Mouse (Mus musculus): ENCODE results near the gene Celf5. TPM values are rescaled to one million over a fixed set of nuclear protein-coding genes. Genes with fewer than 3 reads are reported as not detected.

Gene Celf5
- total and polyA plus RNA-seq, 3 experiments, result 0.08 to 0.38 TPM; not detected in 1

DNA sequence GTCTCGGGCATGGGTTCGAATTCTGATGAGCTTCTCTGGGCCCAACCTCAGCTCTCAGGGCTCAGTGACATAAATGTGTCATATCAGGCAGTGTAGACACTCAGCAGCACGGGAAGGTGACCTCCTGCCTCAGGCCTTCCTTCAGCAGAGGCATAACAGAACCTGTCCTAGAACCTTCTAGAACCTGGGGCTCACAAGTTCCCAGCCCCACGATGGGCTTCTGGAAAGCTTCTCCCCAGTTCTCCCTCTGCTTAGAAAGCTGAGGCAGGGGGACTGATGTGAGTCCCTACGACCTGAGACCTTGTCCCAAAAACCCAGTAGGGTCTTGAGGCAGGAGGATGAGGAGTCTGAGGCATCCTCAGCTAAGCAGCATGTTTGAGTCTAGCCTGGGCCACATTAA, 67.4 kb downstream of the Celf5 start:
- Histone ChIP-seq H3K4me3 (ENCODE audit: control insufficient read depth in 1 of 2, insufficient read depth in 1 of 2, low read depth in 2 of 2, low read length in 2 of 2) (no peak overlapping the region), H3K27me3 (ENCODE audit: control insufficient read depth in 1 of 2, insufficient read depth in 2 of 2, low read length in 2 of 2) (no peaks in the 10 kb centered on the region), H3K27ac (ENCODE audit: control insufficient read depth, low read depth, low read length) (no peak overlapping the region), H3K9me3 (replicated peaks; ENCODE audit: insufficient read depth, low read length) (no peaks in the 10 kb centered on the region), H3K9ac (ENCODE audit: control insufficient read depth, low read depth, low read length, poor library complexity, severe bottlenecking) (no peak overlapping the region), H3K79me2 (ENCODE audit: control insufficient read depth, insufficient read depth, low read length, poor library complexity) (no peaks in the 10 kb centered on the region), H3K36me3 (ENCODE audit: control insufficient read depth in 1 of 2, insufficient read depth in 2 of 2, low read length in 2 of 2) (no peaks in the 10 kb centered on the region), H3K4me1 (ENCODE audit: control insufficient read depth in 1 of 2, insufficient read depth in 2 of 2, low read length in 2 of 2) (no peaks in the 10 kb centered on the region)
- TF ChIP-seq TBP (IDR thresholded peaks at IDR 0.05; ENCODE audit: low read depth, low read length), result no peak
- TF ChIP-seq MAZ (IDR thresholded peaks at IDR 0.05; ENCODE audit: low read depth, low read length), result no peak
- TF ChIP-seq ZMIZ1 (IDR thresholded peaks at IDR 0.05; ENCODE audit: low read depth, low read length), result no peak
- TF ChIP-seq CHD1 (IDR thresholded peaks at IDR 0.05; ENCODE audit: low read depth, low read length), result no peak
- no peak for TF ChIP-seq POLR2AphosphoS5 (IDR thresholded peaks at IDR 0.05; ENCODE audit: borderline replicate concordance, low read depth, low read length)
- TF ChIP-seq TAL1 (IDR thresholded peaks at IDR 0.05; ENCODE audit: low read length), result no peak
- TF ChIP-seq MEF2A (IDR thresholded peaks at IDR 0.05; ENCODE audit: extremely low read depth, insufficient replicate concordance, low read depth, low read length, poor library complexity, severe bottlenecking), result no peak
- no peak for TF ChIP-seq ELF1 (IDR thresholded peaks at IDR 0.05; ENCODE audit: low read depth, low read length)
- no peak for TF ChIP-seq SMC3 (IDR thresholded peaks at IDR 0.05; ENCODE audit: low read depth, low read length)
- TF ChIP-seq POLR2AphosphoS2 (IDR thresholded peaks at IDR 0.05; ENCODE audit: low read length), result no peak
- TF ChIP-seq JUND (IDR thresholded peaks at IDR 0.05; ENCODE audit: low read depth, low read length), result no peak
- TF ChIP-seq ZKSCAN1 (IDR thresholded peaks at IDR 0.05; ENCODE audit: low read depth, low read length), result no peak
- no peak for TF ChIP-seq ZC3H11A (IDR thresholded peaks at IDR 0.05; ENCODE audit: low read depth, low read length)
- no peak for TF ChIP-seq UBTF (IDR thresholded peaks at IDR 0.05; ENCODE audit: borderline replicate concordance, insufficient read depth, low read depth, low read length)
- no peak for TF ChIP-seq BHLHE40 (IDR thresholded peaks at IDR 0.05; ENCODE audit: borderline replicate concordance, low read depth, low read length)
- TF ChIP-seq GATA1 (IDR thresholded peaks at IDR 0.05; ENCODE audit: low read depth, low read length), result no peak
- TF ChIP-seq USF1 (IDR thresholded peaks at IDR 0.05; ENCODE audit: low read depth, low read length), result no peak
- TF ChIP-seq USF2 (IDR thresholded peaks at IDR 0.05; ENCODE audit: borderline replicate concordance in 1 of 2, insufficient read depth in 1 of 2, low read depth in 1 of 2, low read length in 2 of 2), result no peak
- no peak for TF ChIP-seq TCF12 (IDR thresholded peaks at IDR 0.05; ENCODE audit: low read depth, low read length)
- no peak for TF ChIP-seq CHD2 (IDR thresholded peaks at IDR 0.05; ENCODE audit: low read length)
- no peak for DNase-seq (ENCODE audit: low read depth, low spot score)

DNA sequence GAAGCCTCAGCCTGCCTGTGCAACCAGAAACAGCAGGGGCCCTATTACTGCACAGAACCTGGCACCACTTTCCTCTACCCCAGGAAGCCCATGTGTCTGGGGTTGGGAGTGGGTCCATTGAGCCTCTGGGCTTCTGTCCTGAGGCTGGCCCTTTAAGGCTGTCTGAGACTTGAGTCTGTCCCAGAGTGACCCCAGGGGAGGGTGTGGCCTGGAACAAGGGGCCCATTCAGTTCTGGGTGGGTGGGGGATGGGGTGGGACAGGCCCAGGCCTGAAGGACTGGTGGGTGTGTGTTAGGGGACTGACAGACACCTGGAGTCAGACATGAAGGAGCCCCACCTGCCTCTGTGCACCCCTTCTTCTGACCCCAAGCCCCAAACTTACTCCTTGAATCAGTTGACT, 67.8 kb downstream of the Celf5 start:
- no peak for DNase-seq (ENCODE audit: low read depth, low spot score)
- no peaks in the 10 kb centered on the region for H3K36me3 ChIP-seq (ENCODE audit: control insufficient read depth in 1 of 2, insufficient read depth in 2 of 2, low read length in 2 of 2)
- TF ChIP-seq JUND (IDR thresholded peaks at IDR 0.05; ENCODE audit: low read depth, low read length) (no peak), BHLHE40 (IDR thresholded peaks at IDR 0.05; ENCODE audit: borderline replicate concordance, low read depth, low read length) (no peak), EP300 (IDR thresholded peaks at IDR 0.05; ENCODE audit: low read depth in 1 of 2, low read length in 2 of 2) (no peak), RCOR1 (IDR thresholded peaks at IDR 0.05; ENCODE audit: low read depth, low read length) (no peak), MYC (IDR thresholded peaks at IDR 0.05; ENCODE audit: low read depth, low read length) (no peak), ETS1 (IDR thresholded peaks at IDR 0.05; ENCODE audit: low read depth, low read length) (no peak), MYB (IDR thresholded peaks at IDR 0.05; ENCODE audit: low read depth, low read length) (no peak), ZC3H11A (IDR thresholded peaks at IDR 0.05; ENCODE audit: low read depth, low read length) (no peak), MEF2A (IDR thresholded peaks at IDR 0.05; ENCODE audit: extremely low read depth, insufficient replicate concordance, low read depth, low read length, poor library complexity, severe bottlenecking) (no peak), ZKSCAN1 (IDR thresholded peaks at IDR 0.05; ENCODE audit: low read depth, low read length) (no peak), USF1 (IDR thresholded peaks at IDR 0.05; ENCODE audit: low read depth, low read length) (no peak), CTCF (IDR thresholded peaks at IDR 0.05 in 2 of 3, conservative IDR thresholded peaks at IDR 0.05 in 1 of 3; ENCODE audit: control insufficient read depth in 1 of 3, insufficient read depth in 1 of 3, low read depth in 2 of 3, low read length in 3 of 3, poor library complexity in 1 of 3, severe bottlenecking in 1 of 3) (no peak), USF2 (IDR thresholded peaks at IDR 0.05; ENCODE audit: borderline replicate concordance in 1 of 2, insufficient read depth in 1 of 2, low read depth in 1 of 2, low read length in 2 of 2) (no peak), E2F4 (IDR thresholded peaks at IDR 0.05; ENCODE audit: borderline replicate concordance, low read depth, low read length) (no peak), MAFK (IDR thresholded peaks at IDR 0.05; ENCODE audit: borderline replicate concordance, low read depth, low read length) (no peak)
- no peaks in the 10 kb centered on the region for H3K4me1 ChIP-seq (ENCODE audit: control insufficient read depth in 1 of 2, insufficient read depth in 2 of 2, low read length in 2 of 2)
- no peaks in the 10 kb centered on the region for H3K9me3 ChIP-seq (replicated peaks; ENCODE audit: insufficient read depth, low read length)
- H3K27ac ChIP-seq (ENCODE audit: control insufficient read depth, low read depth, low read length), result no peak overlapping the region
- H3K4me3 ChIP-seq (ENCODE audit: control insufficient read depth in 1 of 2, insufficient read depth in 1 of 2, low read depth in 2 of 2, low read length in 2 of 2), result no peak overlapping the region
- H3K9ac ChIP-seq (ENCODE audit: control insufficient read depth, low read depth, low read length, poor library complexity, severe bottlenecking), result no peak overlapping the region
- no peaks in the 10 kb centered on the region for H3K79me2 ChIP-seq (ENCODE audit: control insufficient read depth, insufficient read depth, low read length, poor library complexity)
- no peaks in the 10 kb centered on the region for H3K27me3 ChIP-seq (ENCODE audit: control insufficient read depth in 1 of 2, insufficient read depth in 2 of 2, low read length in 2 of 2)
